Mouse (Mus musculus): ENCODE data around the gene Lrrc26.
"Not testable (repeated sequence)": the region's sequence is repeated elsewhere in the genome, so short reads cannot be mapped to it uniquely, and the experiment has no call there.

Gene Lrrc26

DNA sequence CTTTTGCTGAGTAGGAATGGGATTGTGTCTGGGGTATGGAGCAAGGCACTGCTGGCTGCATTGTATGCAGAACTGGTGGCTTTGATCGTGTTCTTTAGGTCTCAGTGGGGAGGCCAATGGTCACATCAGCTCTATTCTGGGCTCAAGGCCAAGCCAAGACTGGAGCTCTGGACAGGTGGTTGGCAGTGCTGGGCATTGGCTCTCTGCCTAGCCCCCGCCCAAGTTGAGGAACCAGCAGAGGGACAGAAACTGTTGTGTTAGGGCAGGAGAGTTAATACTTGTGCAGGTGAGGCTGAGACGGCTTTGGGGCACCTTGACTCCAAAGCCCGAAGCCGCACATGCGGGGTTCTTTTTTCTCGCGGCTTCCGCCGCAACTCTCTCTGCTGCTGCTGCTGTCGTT is at the start of gene Lrrc26:
Gene Lrrc26 (plus strand): TSS at position 265 of the 400 bp plus-strand sequence.
- DNase-seq (ENCODE audit: low read depth, low spot score) = peak; percentile 81

DNA sequence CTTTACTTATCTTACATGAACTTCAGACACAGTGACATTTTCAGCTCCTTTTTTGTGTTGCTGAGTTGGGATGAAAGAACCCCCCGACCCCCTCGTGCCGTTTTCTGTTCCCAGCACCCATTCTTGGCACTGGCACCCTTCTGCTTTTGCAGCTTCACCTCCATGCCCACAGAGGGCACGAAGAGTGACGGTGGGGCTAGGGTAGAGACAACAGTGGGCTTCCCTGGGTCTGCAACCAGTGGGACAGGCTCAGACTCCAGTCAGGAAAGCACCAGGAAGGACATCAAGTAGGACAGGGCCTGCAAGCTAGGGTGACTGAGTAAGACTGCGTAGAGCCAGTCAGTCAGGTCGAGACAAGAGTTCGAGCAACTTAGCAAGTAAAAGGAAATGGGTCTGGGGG is 49.4 kb upstream of the Lrrc26 start:
- no peak for DNase-seq (ENCODE audit: low read depth, low spot score)

DNA sequence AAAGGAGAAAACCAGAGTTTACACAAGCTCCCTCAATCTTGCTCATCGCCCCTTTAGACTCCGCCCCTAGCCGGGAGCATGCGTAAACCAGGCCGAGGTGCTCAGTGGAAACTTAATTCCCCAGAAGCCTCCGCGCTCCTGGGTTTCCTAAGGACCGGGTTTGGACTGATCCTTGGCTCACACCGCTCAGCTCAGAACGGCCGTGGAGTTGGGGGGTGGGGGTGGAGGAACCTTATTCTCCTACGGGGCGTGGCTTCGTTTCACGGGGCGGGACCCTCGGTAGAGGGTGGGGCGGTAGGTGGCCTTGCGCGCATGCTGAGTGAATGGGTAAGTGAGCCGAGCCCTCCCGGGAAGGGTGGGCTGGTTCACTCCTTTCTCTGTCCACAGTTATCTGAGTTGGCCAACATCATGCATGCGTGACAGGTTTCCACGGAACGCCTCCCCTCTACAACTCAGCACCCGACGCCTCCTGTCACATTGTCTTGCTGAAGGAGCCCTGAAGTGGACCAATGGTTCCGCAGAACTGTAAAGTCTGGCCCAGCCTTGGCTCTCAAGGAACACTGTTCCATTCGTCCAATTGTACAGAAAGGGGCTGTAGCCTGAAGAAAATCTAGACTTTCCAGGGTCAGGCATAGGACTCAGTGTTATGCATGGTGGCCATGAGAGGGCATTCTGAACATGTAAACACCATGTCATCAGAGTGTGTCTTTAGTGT is 48.8 kb upstream of the Lrrc26 start:
- peak; percentile 95 for DNase-seq (ENCODE audit: low read depth, low spot score)

DNA sequence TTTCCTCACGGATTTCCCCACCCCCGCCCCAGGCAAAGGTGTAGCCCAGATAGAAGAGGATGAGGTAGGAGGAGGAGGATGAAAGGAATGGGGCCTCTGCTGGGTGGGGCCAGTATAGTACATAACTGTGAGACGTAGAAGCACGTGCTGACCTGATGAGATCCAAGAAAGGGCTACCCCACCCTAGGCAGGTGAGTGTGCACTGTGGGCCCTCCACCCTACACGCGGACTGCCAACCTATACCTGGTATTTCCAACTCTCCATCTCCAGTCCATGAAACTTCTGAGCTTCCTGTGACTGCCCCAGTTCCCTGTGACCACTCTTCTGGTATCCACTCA is 48.3 kb upstream of the Lrrc26 start:
- DNase-seq (ENCODE audit: low read depth, low spot score) = no peak

DNA sequence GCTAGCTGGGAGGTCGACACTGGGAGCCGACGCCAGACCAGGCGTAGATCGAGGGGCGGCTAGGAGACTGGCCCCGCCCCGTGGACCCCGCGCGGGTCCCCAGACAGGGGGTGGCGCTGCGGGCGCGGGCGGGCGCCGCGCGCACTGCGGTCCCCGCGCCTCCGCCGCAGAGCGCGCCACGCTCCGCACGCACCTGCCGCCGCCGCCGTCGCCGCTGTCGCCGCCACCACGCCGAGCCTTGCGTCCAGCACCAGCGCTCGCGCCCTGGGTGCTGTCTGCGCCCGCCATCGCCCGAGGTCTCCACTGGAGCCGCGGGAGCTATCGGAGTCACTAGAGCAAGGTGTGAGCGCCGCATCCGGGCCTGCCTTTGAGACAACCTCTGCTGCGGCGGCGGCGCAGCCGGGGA is 47.6 kb upstream of the Lrrc26 start, which contains the start of the genes Rnf208 and Cysrt1:
Gene Rnf208 (plus strand): TSS at position 155 of the 406 bp plus-strand sequence.
Gene Cysrt1 (minus strand): TSS at position 352 of the 406 bp plus-strand sequence.
- peak; percentile 66 for DNase-seq (ENCODE audit: low read depth, low spot score)

DNA sequence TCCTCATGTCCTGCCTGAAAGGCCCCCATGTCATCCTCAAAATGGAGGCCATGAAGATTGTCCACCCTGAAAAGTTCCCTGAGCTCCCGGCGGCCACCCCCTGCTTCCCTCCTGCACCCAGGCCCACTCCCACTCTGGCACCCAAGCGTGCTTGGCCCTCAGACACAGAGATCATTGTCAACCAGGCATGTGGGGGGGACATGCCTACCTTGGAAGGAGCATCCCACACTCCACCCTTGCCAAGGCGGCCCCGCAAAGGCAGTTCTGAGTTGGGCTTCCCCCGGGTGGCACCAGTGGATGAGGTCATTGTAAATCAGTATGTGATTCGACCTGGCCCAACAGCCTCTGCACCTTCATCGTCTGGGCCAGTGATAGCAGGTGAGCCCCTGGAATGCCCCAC is 46.4 kb upstream of the Lrrc26 start:
- no peak for DNase-seq (ENCODE audit: low read depth, low spot score)

DNA sequence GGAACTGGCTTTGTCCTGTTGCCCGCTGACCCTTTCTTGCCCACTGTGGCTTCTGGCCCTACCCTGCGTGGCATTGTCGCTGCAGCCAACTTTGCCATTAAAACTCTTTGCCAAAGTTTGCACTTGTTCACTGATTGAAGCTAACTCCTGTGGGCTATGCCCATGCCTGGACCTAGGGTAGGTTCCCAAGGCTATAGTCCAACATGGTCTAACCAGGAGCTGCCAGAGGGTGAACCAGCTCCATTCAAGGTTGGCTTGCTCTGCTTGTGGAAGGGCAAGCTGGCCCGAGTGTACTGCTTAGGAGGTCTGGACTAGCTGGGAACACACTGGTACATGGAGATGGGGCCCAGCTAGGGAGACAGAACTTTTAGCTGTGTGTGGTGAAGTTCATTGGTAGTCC is 45.6 kb upstream of the Lrrc26 start:
- DNase-seq (ENCODE audit: low read depth, low spot score) = no peak

DNA sequence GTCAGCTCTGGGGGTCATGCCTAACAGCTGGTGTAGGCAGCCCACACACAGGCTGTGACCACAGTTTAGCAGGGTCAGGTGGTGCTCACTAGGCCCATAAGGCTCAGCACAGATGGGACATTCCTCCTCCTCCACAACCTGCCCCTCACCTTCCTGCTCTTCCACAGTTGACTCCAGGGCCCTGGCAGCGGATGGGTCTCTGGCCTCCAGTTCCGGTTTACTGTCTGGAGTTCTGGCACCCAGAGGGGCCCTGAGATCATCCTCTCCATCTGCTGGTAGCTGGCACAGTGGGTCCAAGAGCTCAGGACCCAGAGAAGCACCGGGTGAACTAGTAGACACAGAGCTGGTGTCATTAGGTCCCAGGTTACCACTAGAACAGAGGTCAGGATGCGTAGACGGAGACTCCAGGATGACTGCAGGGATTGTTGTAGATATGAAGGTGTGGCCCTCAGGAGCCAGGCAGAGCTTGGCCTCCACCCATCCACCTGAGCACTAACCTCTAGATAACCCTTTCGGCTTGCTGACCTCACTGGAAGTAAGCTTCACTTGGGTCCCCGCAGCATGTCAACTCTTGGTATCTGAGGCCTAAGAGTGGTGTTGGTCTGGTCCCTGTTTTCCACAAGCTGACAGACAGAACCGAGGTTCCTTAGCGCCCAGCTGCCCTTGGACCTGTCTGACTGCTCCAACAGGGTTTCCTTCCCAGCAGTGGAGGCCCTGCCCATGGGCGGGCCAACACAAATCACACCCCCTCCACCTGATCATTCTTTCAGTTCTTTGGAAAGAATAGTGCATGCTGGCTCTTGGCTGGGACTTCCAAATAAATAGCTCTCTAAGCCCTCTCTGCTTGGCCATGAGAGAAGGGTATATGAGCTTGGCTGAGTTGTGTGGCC is 43.3 kb upstream of the Lrrc26 start, which contains the start of gene AL732309.1:
Gene AL732309.1 (minus strand): TSS at position 681 of the 890 bp plus-strand sequence.
- peak; percentile 88 for DNase-seq (ENCODE audit: low read depth, low spot score)

DNA sequence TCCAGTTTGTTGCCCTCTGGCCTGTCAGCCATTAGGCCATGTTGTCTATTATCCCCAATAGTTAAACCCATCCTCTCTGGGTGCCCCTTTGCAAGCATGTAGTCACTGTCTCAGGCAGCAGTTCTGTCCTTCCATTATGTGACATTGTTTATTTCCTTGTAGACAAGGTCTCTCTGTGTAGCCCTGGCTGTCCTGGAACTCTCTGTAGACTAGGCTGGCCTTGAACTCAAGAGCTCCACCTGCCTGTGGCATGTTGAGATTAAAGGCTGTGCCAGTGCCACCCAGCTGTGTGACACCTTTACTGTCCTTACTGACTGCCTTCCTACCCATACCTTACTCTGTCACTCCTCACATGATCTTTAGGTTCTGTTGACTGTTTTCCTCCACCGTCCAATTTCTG is 37.4 kb upstream of the Lrrc26 start:
- no peak for DNase-seq (ENCODE audit: low read depth, low spot score)

DNA sequence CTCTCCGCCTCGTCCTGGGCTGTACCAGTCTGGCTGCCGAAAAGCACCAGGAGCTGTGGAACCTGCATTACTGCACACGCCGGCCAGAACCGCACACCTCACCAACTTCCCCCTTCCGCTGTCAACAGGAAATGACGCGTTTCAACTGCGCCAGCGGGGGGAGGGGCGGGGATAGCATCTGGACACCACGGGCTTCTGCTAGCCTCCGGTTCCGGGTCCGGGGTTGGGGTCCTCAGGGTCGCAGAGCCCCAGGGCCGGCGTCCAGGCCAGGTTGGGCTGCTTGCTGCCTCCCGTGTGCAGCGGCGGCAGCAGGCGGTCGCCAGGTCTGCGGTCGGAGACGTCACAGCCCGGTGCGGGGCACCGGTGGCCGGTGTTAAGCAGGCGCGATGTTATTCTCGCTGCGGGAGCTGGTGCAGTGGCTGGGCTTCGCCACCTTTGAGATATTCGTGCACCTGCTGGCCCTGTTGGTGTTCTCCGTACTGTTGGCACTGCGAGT is 34.4 kb upstream of the Lrrc26 start, which contains the start of gene Tmem203:
Gene Tmem203 (plus strand): TSS at position 156 of the 496 bp plus-strand sequence.
- DNase-seq (ENCODE audit: low read depth, low spot score) = peak; percentile 94

DNA sequence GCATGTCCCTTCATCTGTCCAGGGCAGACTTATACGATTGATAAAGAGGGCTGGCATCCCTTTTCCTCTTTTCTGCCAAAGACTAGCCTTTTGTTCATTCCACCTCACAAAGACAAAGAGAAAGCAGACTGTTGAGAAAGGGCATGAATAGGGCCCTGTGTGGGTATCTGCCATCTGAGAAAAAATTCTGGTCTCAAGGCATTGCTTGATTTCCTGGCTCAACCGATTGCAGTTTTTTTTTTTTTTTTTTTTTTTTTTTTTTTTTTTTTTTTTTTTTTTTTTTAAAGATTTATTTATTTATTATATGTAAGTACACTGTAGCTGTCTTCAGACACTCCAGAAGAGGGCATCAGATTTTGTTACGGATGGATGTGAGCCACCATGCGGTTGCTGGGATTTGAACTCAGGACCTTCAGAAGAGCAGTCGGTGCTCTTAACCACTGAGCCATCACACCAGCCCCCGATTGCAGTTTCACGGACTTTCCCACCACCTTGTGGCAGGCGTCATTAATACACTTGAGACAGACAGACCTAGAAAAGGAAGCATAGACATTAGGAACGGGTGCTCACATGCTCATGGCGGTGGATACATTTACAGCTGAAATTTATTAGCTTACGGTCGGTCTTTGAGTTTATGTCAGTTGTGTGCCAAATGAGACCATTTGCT is 33.1 kb upstream of the Lrrc26 start:
- peak; percentile 48 for DNase-seq (ENCODE audit: low read depth, low spot score)

DNA sequence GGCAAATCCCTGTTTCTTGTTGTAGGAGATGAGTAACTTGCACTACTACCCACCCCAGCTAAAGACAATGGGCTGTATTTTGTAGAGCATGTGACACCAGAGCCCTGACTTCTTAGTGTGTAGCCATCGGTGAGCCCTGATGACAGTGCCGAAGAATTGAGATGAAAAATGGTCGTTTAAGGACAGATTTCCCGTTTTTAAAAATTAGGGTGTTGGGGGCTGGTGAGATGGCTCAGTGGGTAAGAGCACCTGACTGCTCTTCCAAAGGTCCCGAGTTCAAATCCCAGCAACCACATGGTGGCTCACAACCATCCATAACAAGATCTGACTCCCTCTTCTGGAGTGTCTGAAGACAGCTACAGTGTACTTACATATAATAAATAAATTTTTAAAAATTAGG is 32.5 kb upstream of the Lrrc26 start:
- not testable (repeated sequence) for DNase-seq (ENCODE audit: low read depth, low spot score)

DNA sequence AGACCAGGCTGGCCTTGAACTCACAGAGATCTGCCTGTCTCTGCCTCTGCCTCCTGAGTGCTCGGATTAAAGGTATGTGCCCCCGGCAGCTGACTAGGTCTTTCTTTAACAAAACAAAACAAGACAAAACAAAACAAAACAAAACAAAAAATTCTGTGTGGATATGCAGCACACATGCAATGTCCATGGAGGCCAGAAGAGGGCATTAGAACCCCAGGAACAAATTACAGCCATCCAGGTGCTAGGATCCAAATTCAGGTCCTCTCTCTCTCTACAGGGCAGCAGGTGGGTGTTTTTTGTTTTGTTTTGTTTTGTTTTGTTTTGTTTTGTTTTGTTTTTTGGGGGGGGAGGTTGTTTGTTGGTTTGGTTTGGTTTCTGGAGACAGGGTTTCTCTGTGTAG is 30.8 kb upstream of the Lrrc26 start:
- DNase-seq (ENCODE audit: low read depth, low spot score) = no peak

DNA sequence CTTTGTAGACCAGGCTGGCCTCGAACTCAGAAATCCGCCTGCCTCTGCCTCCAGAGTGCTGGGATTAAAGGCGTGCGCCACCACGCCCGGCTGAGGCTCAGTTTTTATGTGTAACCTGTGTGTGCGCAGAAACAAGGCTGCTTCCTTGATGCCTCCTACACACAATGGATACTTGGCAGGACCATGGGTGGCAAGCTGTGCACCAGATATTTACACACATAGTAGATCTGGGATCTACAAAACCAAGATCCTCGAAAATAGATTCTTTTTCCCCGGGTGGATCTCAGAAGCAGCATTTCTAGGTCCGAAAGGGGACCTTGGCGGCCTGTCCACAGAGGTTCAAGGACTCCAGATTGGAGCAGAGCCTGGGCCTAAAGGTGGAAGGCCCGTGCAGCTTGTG is 27.8 kb upstream of the Lrrc26 start:
- peak; percentile 73 for DNase-seq (ENCODE audit: low read depth, low spot score)

DNA sequence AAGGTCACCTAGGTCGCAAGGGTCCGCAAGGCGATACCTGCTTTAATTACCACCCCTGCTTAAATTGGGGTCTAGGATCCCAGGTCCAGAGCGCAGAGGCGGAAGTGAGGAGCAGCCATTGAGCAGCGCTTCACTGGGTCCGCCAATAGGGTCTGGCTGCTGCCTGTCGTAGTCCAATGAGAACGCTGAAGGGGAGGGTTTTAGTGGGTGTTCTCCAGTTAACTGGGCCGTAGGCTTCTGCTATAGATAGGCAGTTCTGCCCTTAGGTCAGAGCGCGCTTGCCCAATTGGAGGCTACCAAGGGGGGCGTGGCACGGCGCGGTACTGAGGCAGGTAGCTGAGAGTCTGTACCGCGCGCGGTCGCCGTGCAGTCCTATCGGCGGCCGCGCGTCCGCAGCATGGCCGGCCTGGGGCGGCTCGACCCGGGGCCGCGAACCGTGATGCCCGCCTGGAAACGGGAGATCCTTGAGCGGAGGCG is 27.4 kb upstream of the Lrrc26 start, which contains the start of gene Tprn:
Gene Tprn (plus strand): TSS at position 328 of the 477 bp plus-strand sequence.
- DNase-seq (ENCODE audit: low read depth, low spot score) = peak; percentile 100

DNA sequence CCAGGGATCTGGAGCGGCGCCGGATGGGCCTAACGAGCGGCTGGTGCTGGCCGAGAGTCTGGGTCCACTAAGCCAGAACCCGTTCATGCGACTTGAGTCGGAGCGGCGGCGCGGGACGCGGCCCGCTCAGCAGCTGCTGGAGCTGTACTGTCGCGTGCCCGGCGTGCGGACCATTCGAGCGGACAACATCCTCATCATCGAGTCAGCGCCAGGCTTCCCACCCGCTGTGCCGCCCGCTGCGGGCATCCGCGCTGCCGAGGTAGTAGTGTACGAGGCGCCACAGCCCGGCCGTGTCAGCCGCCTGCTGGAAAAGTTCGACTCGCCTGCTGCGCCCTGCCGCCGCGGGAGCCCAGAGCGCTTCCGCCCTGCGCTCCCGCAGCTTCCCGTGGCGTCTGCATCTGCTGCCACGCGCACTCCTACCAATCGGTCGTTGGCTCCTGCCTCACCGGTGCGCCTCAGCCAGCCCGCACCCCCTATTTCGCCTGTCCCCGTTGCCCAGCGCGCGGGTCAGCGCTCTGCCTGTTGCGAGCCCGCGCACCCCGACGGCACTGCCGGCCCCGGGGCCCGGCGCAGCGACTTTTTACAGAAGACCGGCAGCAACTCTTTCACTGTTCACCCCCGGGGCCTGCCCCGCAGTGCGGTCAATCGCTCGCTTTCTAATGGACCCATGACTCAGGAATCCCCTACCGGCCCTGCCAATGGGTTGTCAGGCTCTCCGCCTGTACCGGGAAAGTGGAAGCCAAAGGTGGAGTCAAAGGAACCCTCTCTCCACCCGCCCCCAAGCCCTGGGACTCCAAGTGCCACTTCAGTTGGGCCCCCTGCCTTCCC is 26.7 kb upstream of the Lrrc26 start:
- DNase-seq (ENCODE audit: low read depth, low spot score) = peak; percentile 77

DNA sequence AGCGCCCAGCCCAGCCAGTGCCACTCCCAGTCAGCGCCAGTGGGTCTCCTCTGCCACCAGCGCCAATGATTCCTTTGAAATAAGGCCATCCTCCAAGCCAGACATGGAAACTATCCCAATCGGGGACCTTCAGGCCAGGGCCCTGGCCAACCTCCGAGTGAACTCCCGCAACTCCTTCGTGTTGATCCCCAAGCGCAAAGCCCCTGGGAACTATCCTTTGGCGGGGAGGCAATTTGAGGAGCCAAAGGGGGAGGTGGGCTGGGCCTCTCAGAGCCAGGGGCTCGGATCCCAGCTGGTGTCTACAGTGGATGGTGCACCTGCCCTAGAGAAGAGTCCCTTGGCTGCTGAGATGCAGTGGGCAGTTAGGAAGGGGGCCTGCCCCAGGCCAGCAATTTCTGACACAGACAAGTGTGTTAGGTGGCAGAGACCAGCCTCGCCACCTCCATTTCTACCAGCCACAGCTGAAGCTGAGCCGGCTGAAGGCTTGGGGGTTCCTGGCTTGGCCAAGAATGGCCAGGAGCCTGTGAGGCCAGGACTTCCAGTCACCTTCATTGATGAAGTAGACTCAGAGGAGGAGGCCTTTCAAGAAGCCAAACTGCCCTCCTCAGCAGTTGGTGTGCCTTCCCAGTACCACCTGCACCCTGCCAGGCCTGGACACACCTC is 26.0 kb upstream of the Lrrc26 start:
- DNase-seq (ENCODE audit: low read depth, low spot score) = no peak

DNA sequence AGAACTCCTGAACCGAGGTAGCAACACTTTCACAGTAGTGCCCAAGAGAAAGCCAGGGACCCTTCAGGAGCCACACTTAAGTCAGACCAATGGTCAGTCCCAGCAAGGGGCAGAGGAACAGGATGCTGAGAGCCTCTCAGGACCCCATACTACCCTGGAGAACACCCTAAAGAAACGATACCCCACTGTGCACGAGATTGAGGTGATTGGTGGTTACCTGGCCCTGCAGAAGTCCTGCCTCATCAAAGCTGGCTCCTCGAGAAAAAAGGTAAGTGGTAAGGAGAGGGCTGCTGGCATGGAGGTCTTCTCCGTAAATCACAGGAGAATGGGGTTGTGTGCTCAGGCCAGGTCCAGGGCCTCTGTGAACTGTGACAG is 25.4 kb upstream of the Lrrc26 start:
- DNase-seq (ENCODE audit: low read depth, low spot score) = no peak

DNA sequence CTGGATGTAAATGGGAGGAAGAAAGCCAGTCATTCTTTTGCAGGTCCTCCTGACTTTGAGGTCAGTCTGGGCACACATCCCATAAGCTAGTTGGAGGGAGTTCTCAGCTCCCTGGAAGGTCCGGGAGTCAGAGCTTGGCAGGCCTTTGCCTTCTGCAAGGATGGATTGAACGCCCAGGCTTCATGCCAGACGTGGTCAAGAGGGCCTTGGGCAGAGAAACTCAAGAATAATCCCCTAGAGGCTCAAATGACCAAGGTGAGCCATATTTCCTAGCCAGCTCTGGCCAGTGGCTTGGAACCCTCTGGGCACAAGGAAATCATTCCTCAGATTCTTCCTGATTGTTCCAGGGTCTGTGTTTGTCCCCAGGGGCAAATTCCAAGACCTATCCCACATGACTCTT is 24.9 kb upstream of the Lrrc26 start:
- peak; percentile 98 for DNase-seq (ENCODE audit: low read depth, low spot score)

Data from brain, adult 2 months (tissue).